Mouse (Mus musculus) CD4-positive naive resting alpha-beta T cell, adult 57 days (primary cell): ENCODE data around the gene Nbas. TPM values are rescaled to one million over a fixed set of nuclear protein-coding genes. Genes with fewer than 3 reads are reported as not detected.

Experiments
- total RNA-seq: library from RNA; stranded (reverse); gene quantifications from one replicate; pipeline ENCODE4 v1.2.4, GENCODE M21; 2023

Nbas gene
- 22.9 TPM for total RNA-seq

DNA sequence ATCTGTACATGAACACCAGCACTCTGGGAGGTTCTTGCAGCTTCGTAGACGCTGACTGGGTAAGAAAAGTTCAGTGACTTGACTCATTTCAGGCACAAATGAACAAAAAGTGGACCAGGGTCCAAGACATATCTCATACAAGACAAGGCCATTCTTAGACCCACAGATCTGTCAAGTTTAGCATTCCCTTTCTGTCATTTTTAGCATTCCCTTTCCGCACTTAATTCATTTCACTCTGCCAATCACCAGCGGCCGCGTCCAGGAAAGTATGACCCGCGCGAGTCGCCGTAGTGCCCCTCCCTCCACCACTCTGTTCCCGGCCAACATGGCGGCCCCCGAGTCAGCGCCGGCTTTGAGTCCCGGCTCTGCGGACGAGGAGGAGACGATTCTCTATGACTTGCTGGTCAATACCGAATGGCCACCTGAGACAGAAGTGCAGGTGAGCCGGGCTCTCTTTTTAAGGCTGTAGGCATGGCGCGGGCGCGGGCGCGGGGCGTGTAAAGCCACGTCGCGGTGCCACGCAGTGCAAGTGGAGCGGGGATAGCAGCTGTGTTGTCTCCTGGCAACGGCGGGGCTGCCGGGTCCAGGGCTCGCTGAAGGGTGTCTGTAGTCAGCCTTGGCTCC is at the start of gene Nbas:
TSS of gene Nbas (plus strand) at position 308 of the 624 bp plus-strand sequence.

DNA sequence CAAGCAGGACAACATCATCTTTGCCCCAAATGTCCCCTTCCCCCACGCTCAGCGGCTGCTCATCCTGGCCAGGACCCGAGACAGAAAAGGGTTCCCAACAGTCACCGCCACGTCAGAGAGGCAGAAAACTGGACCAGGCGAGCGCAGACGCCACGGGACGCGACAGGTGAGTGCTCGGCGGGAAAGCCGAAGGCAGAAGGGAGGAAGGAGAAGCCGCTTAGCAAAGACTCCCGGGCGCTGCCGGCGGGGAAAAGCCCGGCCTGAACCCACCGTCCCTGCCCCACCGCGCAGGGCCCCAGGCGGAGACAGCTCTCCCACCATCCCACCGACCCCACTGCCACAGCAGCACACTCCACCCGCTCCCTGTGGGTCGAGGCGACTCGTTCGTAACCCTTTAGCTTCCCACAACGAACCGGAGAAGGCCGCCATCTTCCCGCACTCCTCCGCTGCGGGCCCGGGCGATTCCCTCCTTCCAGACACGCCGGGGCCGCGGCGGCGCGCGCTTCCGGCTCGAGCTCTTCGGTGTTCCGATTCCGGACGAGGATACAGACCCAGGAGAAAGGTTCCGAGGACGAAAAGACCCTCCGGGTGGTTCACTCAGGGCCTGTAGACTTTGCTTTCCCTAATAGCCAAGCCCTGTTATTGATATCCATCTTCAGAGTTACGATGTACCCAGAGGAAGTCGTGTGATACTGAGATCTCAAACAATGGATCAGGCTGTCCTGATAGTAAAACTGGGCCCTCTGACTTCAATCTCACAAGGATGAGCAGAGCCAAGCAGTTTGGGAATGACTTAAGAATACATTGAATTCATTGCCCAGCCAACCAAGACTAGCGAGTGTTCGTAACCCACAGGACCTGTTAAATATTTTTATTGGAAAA is 20.0 kb upstream of the Nbas start, which contains the start of gene Ddx1:
TSS of gene Ddx1 (minus strand) at position 523 of the 882 bp plus-strand sequence.

Other genes with a start within 250 kb of the Nbas start
- gene Ddx1, start 19.9 kb upstream of the Nbas start, total RNA-seq = 39.3 TPM